Mouse (Mus musculus) lung, adult 2 months (tissue): ENCODE results near the gene Akap9.

Source experiments
- CTCF ChIP-seq: fragments of 200-500 bp; IDR thresholded peaks from 2 replicates; pipeline ENCODE4 v1.5.1; 2011; ENCODE audit warnings: mild to moderate bottlenecking, low read length, control low read depth; ENCODE audit not compliant: insufficient read depth
- POLR2A ChIP-seq: fragments of 200-500 bp; IDR thresholded peaks from 2 replicates; pipeline ENCODE4 v1.6.1; 2011; ENCODE audit warnings: low read depth, mild to moderate bottlenecking, control low read depth, low read length, borderline replicate concordance; ENCODE audit errors: extremely low read depth

- TF ChIP-seq CTCF (no peak), POLR2A (no peak)
These were observed 111.5 kb downstream of the Akap9 start for GRCm38 (mm10) chr5:4039351-4039750.
